Mouse (Mus musculus): ENCODE measurements around the gene Rhbdl1.
"Not testable (repeated sequence)": the region's sequence is repeated elsewhere in the genome, so short reads cannot be mapped to it uniquely, and the experiment has no call there.

Rhbdl1 gene

DNA sequence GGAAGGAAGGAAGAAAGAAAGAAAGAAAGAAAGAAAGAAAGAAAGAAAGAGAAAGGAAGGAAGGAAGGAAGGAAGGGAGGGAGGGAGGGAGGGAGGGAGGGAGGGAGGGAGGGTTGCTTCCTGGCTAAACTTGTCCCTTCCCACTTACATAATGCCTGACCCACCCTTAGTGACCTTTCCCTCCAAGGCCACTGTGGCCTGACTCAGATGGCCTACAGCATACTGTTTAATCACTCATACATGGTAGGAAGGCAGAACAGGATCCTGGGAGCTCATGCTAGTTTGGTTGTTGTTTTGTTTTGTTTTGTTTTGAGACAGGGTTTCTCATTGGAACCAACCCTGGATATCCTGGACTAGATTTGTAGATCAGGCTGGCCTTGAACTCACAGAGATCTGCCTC, 34.5 kb upstream of the Rhbdl1 start:
- DNase-seq (ENCODE audit: low spot score): not testable (repeated sequence)

DNA sequence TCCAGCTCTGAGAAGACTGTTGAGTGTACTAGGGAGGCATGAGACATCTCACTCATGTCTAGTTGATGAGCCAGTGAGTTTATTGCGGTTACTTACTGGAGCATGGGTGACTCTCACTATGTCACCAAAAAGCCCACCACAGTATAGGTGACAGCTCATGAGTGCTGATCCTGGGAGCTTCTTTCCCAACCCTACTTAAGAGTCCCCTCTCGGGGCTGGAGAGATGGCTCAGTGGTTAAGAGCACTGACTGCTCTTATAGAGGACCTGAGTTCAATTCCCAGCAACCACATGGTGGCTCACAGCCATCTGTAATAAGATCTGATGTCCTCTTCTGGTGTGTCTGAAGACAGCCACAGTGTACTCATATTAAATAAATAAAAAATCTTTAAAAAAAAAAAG, 32.9 kb upstream of the Rhbdl1 start:
- DNase-seq (ENCODE audit: low spot score): no peak

DNA sequence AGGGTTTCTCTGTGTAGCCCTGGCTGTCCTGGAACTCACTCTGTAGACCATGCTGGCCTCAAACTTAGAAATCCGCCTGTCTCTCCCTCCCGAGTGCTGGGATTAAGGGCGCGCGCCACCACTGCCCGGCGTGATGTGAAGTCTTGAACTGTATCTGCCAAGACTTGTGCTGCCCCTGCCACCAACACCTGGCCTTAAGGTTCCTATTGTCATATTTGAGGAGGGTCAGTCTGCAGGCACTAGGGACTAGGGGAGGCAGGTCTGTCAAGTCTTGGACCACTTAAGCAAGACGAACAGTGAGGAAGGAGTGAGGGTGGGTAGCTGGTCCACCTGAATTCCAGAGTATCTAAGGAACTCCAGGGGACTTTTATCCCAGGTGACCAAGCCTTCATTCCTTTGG, 32.4 kb upstream of the Rhbdl1 start:
- no peak for DNase-seq (ENCODE audit: low spot score)

DNA sequence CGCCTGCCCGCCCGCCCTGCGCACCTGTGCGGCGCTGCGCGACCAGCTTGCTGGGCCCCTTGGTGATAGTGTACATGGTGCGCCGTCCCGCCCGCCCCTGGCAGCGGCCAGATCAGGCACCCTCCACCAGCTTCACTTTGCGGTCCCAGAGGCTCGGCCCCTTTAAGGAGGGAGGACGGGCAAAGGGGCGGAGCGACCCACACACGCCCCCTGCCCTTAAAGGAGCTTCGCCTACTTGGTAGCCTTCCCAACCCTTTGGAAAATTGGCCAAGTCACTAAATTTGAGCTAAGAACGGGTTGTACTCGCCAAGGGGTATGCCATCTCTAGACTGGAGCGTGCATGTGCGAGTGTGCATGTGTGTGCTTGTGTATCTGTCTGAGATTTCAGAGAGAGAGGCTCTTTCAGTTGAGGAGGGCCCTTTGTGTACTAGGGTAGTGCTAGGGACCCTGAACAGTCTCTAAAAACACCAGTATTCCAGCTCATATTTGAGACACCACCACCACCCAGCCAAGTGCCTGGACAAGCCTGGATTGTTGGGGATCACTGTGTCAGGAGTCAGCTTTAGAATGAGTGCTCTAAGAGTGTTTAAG, 31.6 kb upstream of the Rhbdl1 start, which contains the start of gene Mcrip2:
Gene Mcrip2, minus strand, starts transcription at position 164 of the 591 bp plus-strand sequence.
- peak; percentile 82 for DNase-seq (ENCODE audit: low spot score)

DNA sequence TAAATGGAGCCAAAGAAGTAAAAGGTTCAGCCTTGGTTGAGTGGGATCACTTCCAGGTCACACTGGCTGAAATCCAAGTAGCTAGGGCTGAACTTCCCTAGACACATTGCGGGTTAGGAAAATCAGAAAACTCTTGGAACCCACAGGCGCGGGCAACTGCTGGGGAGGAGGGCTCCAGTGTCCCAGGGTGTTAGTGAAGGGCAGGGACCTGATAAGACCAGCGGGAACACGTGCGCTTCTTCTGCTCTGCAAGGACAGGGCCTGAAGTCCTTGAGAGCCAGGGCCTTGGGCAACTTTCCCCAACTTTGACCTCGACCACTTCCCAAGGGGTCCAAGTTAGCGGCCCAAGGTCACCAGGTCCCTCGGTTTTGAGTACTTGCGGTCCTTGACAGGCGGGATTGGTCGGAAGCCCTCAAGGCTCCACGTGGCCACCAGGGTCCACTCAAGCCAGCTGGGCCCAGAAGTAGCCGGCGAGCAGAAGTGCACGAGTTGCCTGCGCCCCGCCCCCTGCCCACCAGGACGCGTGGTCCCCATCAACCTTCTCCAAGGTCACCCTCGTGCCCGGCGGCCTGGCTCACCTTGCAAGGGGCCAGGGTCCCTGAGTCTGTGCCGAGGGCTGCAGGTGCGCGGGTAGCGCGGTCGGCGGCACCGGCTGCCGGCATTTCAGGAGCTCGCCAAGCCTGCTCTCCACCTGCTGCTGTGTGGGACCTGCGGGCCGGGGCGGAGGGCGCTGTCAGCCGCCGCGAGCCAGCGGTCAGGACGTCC, 30.9 kb upstream of the Rhbdl1 start:
- peak; percentile 48 for DNase-seq (ENCODE audit: low spot score)

DNA sequence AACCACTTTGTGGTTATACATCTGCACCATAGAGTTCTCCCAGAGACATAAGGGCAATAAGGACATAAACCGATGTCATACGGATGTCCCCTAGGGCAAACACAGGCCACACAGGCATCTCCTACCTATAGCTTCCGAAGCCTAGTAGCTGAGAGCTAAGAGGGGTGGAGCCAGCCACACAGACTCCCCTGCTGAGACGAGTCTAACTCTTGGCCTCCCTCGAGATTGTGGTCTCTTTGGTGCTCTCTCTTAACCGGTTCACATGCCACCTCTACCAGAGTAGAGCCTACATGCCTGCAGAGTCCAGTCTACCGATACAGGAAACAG, 30.4 kb upstream of the Rhbdl1 start:
- DNase-seq (ENCODE audit: low spot score): no peak

DNA sequence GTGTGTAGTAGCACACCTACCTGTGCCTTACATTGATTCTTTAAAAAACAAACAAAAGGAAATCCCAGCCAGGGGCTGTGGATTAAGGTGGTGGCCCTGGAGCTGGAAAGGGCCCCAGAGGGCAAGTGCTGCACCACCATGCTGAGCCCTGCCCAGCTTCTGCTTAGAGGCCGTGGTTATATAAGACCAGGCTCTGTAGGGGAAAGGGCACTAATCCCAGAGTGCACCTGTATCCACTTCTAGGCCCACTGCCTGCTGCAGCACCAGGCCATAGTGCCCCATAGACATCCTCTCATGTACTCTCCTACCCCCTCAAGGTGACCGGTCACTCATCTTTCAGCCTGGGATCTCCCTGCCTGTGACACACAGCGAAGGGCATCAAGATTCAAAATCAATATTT, 29.1 kb upstream of the Rhbdl1 start:
- DNase-seq (ENCODE audit: low spot score): no peak

DNA sequence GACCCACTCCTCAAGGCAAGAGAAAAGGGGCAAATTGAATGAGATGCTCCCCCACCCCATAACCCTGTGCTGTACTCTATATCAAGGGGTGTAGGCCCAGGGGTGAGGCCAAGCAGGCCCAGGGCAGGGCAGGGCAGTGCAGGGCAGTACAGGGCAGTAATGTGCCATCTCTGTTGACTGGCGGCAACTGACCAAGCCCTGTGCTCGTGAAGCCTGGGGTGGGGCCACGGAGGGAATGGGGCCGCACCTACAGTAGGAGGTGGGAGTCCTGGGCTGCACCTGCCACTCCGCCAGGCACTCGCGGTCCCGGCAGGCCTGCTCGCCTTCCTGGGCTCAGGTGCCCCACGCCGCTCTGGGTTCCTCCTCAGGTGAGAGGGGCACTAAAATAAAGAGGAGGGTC, 28.2 kb upstream of the Rhbdl1 start:
- no peak for DNase-seq (ENCODE audit: low spot score)

DNA sequence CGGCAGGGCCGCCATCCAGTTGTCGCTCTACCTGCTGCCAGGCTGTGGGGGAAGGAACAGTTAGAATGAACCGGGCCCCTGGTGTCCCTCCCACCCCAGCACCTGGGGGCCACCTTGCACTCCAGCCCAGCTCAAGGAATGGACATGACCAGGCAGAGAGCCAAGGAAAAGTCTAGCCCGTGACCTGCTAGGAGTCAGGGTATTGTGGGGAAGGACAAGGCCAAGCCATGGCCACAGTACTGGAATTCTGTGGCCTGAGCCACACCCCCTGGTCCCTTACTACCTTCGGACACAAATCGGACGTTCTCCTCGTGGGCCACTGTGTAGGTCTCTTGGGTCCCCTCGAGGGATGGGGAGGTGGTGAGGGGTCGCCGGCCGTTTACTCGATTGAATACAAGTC, 27.2 kb upstream of the Rhbdl1 start:
- no peak for DNase-seq (ENCODE audit: low spot score)

DNA sequence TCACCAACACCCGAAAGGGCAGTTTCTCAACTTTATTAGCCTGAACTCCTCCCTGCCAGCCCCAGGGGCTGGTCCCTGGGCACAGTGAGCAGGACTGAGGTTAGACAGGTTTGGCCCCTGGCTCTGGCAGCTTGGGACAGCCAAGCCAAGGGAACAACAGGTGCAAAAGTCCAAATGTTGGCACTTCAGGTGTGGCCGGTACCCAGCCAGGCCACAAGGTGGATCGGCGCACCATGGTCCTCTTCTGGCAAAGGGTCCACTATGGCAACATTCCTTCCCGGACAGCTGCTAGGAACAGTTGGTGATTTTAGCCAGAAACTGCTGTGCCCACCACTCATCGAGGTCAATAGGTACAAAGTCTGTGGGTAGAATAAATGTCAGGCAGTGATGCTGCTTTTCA, 26.6 kb upstream of the Rhbdl1 start:
- no peak for DNase-seq (ENCODE audit: low spot score)

DNA sequence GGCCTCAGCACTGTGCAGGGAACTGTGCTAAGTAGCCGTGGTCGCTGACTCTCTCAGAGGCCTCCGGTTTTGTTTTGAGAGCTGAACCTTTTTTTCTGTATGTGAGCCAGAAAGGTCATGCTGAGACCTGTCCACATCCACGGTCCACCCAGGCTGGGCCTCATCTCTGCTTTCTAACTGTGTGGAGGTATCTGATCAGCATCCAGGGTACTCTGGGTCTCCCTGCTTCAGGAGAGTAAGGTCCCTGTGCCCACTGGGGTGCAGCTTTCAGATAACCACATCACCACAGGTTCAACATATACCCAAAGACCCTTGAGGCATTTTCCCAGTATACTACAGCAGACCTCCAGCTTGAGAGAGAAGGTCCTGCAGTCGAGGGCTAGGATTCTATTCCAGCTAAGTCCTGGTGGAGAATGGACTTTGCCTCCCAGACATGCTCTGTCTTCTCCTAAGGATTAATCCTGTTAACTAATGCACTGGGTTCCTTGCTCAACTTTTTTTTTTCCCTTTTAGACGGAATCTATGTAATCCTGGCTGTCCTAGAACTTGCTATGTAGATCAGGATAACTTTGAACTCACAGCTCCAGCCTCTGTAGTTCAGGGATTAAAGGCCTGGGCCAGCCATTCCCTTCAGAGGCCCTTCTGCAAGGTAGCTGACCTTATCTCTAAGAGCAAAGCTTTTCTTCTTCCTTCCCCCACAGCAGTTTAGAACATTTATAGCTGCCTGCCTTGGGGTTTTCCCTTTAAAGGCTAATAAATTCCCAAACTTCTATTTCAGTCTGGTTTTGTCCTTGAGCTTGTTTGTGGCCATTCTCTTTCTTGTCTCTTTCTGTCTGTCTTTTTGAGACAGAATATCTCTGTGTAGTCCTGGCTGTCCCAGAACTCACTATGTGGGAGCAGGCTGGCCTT, 24.9 kb upstream of the Rhbdl1 start:
- DNase-seq (ENCODE audit: low spot score): no peak

DNA sequence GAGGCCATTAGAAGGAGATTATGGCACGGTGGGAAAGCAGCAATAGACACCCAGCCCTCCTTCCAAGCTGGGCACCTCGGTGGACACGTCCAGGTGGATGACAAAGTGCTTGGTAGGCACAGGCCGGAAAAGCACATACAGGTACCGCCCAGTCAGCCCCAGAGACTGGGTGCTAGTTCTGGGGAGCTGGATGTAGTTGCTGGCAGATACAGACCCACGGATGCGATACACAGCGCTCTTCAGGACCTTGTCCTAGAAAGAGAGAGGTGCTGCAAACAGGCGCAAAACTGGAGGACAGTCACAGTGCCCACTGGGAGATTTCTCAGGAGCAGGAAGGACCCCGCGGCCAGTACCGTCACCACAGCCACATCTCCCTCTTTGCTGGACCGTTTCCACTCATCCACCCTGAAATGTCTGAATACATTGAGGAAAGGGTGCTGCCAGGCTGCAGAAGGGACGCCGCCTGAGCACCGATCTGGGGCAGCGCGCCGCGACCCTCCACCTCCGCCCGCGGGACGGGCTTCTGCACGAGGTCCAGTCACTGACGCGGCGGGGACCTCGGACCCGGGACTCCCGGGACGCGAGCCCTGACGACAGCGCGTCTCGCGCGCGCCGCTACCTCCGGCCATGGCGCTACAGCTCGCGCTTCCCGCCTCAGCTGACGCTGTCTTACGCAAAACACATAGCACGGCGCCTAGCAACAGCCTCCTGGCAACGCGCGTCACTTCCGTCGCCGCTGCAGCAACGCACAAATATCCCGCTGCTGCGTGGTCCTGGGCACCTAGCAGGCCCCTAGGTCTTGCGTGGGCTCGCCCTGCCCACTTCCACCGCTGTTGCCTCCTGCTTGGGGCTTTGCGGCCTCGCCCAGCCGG, 24.0 kb upstream of the Rhbdl1 start, which contains the start of gene Wdr90:
Gene Wdr90, minus strand, starts transcription at position 670 of the 872 bp plus-strand sequence.
- peak; percentile 91 for DNase-seq (ENCODE audit: low spot score)

DNA sequence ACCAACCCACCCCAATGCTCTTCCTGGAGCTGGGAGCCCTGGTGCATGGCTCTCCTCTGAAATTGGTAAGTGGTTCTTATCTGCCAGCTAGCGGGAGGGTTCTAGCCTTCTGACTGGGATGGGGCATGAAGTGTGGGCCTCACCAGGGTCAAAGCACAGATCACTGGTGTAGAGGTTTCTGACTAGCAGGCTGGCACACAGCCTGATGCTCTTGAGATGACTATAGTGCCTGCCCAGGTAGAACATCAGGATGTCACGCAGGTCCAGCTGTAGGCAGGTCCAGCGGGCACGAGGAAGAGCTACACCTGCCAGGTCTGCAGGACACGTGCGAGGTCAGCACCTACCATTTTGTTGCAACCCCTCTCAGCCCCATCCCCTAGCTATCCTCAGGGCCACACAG, 23.1 kb upstream of the Rhbdl1 start:
- no peak for DNase-seq (ENCODE audit: low spot score)

DNA sequence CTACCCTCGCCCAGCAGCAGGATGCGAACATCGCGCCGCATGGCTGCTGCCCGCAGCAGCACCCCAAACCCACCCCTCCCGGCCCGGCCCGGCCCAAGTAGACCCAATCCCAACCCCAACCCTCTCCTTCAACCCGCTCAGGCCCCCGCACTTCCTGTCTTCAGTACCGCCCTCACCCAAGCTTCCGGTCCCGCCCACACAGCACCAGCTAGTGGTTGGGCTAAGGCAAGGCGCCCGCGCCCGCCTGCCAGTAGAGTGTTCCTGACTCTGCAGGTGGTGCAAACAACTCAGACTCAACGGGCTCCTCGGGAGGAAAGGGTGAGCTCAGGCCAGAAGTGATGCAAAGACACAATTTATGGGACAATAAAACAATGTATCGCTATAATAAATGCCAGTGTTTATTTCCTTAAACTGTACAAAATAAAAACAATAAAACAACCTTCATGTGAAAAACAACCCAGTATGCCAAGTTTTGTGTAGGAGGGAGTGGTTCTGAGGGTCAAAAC, 7.4 kb upstream of the Rhbdl1 start, which contains the start of gene Rhot2:
Gene Rhot2, minus strand, starts transcription at position 456 of the 506 bp plus-strand sequence.
- DNase-seq (ENCODE audit: low spot score): peak; percentile 97

DNA sequence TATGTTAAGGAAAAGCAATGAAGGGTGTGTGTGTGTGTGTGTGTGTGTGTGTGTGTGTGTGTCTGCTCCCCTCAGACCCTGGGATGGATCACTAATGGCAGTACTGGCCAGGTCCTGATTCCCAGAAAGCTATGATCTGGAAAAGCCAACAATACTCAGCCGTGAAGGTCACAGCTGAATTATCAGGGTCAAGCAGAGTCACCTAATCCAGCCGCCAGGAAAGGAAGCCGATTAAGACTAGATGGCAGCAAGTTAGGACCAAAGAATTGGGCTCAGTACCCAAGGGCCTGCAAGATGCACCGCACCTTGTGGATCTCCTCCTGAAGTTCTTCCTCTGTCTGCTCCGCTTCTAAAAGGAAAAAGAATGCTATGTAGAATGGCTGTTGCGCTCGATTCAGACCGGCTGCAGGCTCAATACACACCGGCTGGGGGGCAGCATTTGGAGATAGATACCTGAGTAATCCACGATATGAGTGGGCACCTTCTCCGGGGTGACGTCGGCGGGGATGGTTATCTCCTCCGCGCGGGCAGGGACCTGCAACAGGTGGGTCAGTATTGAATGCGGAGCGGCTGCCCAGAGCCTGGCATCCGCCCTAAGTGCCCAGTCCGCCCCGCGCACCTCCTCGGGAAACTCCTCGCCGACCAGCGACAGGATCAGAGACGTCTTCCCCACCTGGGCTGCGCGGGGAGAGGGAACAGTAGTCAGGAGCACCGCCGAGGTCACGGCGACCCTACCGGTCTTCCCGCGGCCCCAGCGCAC, 6.7 kb upstream of the Rhbdl1 start:
- DNase-seq (ENCODE audit: low spot score): peak; percentile 41

DNA sequence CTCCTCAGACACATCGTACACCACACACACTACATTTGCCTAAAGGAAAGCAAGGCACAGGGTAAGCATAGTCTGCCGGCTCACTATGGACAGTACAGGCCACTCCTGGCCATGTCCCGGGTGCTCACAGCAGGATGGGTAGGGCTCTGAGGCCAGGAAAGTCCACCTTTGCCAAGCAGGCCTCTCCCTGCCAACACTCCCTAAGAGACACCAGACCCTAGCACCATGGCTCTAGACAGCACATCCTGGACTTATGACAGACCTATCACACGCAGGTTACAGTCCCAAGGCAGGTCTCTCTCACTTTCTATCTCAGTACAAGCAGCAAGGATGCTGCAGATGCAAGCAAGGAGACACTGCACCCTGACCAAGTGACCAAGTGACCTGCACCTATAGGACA, 6.0 kb upstream of the Rhbdl1 start:
- DNase-seq (ENCODE audit: low spot score): no peak

DNA sequence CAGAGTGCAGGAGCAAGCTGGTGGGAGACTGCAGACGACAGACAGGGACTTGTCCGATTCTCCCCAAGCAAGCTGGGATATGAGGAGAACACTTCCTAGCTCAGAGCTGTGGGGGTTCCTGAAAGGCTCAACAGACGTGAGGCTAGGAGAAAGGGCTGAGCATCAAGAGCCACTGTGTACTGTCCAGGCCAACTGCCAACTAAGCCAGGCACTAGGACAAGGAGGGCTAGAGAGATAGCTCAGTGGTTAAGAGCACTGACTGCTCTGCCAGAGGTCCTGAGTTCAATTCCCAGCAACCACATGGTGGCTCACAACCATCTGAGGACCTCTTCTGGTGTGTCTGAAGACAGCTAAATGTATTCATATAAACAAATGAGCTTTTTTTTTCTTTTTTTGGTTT, 5.4 kb upstream of the Rhbdl1 start:
- DNase-seq (ENCODE audit: low spot score): no peak

DNA sequence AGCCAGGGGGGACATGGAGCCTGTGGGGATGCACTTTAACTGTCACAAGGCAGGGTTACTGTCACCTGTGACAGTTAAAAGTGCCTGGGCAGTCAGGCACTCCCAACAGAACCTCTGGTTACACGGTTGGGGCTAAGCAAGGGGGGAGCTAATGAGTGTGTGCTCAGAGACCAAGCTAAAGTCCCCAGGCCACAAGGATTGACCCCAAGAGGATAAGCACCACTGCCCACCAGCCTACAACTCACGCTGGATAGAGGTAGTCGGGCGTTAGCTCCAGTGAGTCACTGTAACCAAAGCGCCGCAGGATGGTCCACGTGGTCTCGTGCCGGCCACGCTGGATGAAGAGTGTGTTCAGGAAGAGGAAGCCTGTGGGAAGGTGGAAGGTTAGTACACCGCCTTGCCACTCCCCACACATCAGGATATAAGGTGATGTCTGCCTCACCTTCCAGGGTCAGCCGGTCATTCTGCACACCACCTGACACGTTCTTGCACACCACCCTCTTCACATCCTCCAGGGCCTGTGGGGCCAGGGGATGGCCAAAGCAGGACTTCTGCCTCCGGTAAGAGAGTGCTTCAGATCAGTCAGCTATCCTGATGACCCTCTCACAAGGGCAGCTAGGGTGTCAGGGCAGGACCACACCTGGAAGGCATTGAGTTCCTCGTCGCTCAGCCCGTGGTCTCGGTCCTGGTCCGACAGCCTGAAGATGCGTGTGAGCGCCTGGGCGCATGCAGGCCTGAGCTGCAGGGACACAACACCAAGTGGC, 4.2 kb upstream of the Rhbdl1 start, which contains the start of gene Gm20683:
Gene Gm20683, minus strand, starts transcription at position 647 of the 764 bp plus-strand sequence.
- no peak for DNase-seq (ENCODE audit: low spot score)

DNA sequence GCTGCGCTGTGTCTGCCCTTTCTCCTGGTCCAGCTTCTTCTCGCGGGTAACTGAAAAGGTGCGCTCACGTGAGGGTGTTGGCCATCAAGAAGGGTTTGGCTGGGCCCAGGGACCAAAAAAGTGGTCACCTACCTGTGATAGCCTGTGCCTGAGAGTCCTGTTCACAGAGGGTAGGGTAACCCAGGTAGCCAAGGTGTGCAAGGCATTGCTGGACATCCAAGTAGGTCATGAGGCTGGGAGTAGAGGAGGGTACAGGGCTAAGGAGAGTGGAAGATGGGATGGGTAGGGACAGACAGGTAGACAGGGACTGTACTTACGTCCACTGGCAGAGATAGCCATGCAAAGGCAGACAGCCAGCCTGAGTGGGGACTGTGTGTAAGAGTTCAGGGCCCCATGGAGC, 3.4 kb upstream of the Rhbdl1 start:
- DNase-seq (ENCODE audit: low spot score): no peak

Data from urinary bladder, postnatal 14 days (tissue).